Mouse (Mus musculus) spleen, adult 2 months (tissue): ENCODE data around the gene Nup107. TPM values are rescaled to one million over a fixed set of nuclear protein-coding genes. Genes with fewer than 3 reads are reported as not detected.
"Not testable (repeated sequence)": the region's sequence is repeated elsewhere in the genome, so short reads cannot be mapped to it uniquely, and the experiment has no call there.

Experiments
- DNase-seq, 2 experiments: peaks; one replicate each; pipeline versions ENCODE4 v3.0.0 to v3.0.0-alpha.2; 2012 to 2021; ENCODE audit warnings: low spot score in 2 of 2, low read depth in 1 of 2
- H3K27ac ChIP-seq: fragments of 200-500 bp; 2 replicates; pipeline ENCODE4 v1.5.1; 2012; ENCODE audit warnings: low read length, inconsistent platforms; ENCODE audit not compliant: insufficient read depth
- H3K27me3 ChIP-seq: fragments of 200-500 bp; 2 replicates; pipeline ENCODE4 v1.6.1; 2012; ENCODE audit warnings: mild to moderate bottlenecking, moderate library complexity, low read length, inconsistent platforms; ENCODE audit not compliant: control insufficient read depth, insufficient read depth
- H3K36me3 ChIP-seq: fragments of 200-500 bp; 2 replicates; pipeline ENCODE4 v1.6.1; 2012; ENCODE audit warnings: mild to moderate bottlenecking, low read length, inconsistent platforms; ENCODE audit not compliant: control insufficient read depth, insufficient read depth
- H3K4me1 ChIP-seq: fragments of 200-500 bp; 2 replicates; pipeline ENCODE4 v1.6.1; 2011; ENCODE audit warnings: inconsistent platforms; ENCODE audit not compliant: control insufficient read depth, insufficient read depth, insufficient read length
- H3K4me3 ChIP-seq: fragments of 200-500 bp; 2 replicates; pipeline ENCODE4 v1.5.1; 2011; ENCODE audit warnings: mild to moderate bottlenecking, inconsistent platforms; ENCODE audit not compliant: insufficient read depth, insufficient read length; ENCODE audit errors: extremely low read depth
- CTCF ChIP-seq: fragments of 200-500 bp; IDR thresholded peaks from 2 replicates; pipeline ENCODE4 v1.5.1; 2011; ENCODE audit warnings: mild to moderate bottlenecking, inconsistent platforms; ENCODE audit not compliant: insufficient read depth, insufficient read length, insufficient replicate concordance; ENCODE audit errors: extremely low read depth
- POLR2A ChIP-seq: fragments of 200-500 bp; IDR thresholded peaks from 2 replicates; pipeline ENCODE4 v1.6.1; 2011; ENCODE audit warnings: low read depth, low read length, inconsistent platforms
- WGBS: fragments of 180-500 bp; shearing (Covaris S2); methylation state at CpG from one replicate; pipeline ENCODE4 v1.1.7; 2018; 5-methylcytosine and 5-hydroxymethylcytosine counted together
- polyA plus RNA-seq: library from polyadenylated mRNA; depleted of rRNA; stranded (reverse); fragments of >200 nt; gene quantifications from 2 replicates; pipeline ENCODE4 v1.2.3, GENCODE M21; 2012

The Nup107 gene
- polyA plus RNA-seq, 1 experiment: 5.8 TPM

DNA sequence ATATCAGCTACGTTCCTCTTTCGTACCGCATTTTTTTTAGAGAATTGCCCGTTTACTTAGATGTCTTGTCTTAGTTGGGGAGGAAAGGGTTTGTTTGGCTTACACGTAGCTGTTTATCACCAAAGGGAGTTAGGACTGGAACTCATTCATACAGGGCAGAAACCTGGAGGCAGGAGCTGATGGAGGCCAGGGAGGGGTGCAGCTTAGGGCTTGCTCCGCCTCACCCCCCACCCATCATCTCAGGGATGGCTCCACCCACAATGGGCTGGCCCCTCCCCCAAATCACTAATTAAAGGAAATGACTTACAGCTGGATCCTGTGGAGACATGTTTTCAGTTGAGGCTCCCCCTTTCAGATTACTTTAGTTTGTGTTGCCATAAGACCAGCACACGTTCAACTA, 44.8 kb downstream of the Nup107 start:
- peaks cover 6% of the 10 kb centered on the region; the same call in 1 of the 2 replicates for H3K4me1 ChIP-seq
- TF ChIP-seq CTCF (no peak), POLR2A (no peak)
- peaks cover 9% of the 10 kb centered on the region for H3K36me3 ChIP-seq
- 77% methylated on average over 7 of the region's 7 CpGs for WGBS
- H3K27me3 ChIP-seq: no peaks in the 10 kb centered on the region
- no peak overlapping the region for H3K4me3 ChIP-seq
- no peak for DNase-seq
- peak overlapping the region; percentile 59; the same call in 1 of the 2 replicates for H3K27ac ChIP-seq

DNA sequence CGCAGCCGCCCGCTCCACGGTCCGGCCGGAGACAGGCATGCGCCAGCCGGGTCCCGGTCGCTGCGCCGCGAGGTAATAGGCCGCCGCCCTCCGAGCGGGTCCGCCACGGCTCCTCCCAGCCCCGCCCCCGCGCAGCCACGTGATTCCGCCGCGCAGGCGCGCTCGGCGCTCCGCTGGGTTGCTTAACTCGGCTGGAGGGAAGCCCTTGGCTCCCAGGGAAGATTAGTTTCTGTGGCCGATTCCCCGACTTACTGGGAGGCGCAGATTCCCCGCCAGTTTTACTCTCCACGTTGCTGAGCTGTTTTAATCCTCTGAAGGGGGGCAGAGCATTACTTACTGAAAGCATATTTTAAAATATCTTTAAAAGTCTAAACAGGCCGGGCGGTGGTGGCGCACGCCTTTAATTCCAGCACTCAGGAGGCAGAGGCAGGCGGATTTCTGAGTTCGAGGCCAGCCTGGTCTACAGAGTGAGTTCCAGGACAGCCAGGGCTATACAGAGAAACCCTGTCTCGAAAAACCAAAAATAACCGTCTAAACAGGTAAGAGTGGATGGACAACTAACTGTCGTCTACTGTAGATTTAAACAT, 46.1 kb downstream of the Nup107 start, which contains the start of gene Slc35e3:
Gene Slc35e3, minus strand, starts transcription at position 69 of the 587 bp plus-strand sequence.
- DNase-seq: peak; percentile 77 to 98
- 11% methylated on average over 46 of the region's 46 CpGs for WGBS
- peak; percentile 56 for TF ChIP-seq POLR2A
- no peak for TF ChIP-seq CTCF
- Histone ChIP-seq H3K27me3 (no peaks in the 10 kb centered on the region), H3K27ac (peak within 1 kb of the TSS; percentile 76), H3K4me1 (peaks cover 6% of the 10 kb centered on the region; the same call in 1 of the 2 replicates), H3K4me3 (peak within 1 kb of the TSS; percentile 71), H3K36me3 (peaks cover 8% of the 10 kb centered on the region)

DNA sequence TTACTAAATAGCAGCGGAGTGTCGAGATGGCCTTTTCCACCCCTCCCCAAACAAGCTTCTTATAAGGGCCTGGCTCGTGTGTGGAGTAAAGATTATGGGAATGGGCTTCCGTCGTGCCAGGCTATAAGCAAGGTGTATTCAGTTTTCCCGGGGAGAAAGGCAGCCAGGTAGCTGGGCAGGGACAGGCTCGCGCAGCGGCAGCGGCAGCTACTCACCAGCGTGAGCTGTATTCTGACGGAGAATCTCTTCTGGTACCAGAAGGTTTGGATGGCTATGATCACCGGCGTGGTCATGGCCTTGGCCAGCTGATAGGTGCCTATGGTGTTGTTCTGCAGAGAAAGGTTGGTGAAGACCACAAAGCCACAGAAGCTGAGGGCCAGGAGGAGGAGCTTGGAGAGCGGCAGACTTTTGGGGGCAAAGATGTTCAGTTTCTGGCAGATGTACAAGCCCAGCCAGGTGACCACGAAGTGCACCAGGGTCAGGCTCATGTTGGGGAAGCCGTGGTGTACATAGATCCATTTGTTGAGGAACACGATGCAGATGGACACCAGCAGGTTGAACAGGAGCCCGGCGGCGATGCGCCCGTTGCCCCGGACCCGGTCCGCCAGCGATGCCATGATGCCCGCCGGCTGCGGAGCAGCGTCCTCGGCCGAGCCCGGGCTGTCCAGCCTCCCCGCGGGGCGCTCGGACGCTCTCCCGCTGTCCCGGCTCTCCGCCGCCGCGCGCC, 46.8 kb downstream of the Nup107 start:
- WGBS: 4% methylated on average over 21 of the region's 46 CpGs
- DNase-seq: not testable (repeated sequence)

DNA sequence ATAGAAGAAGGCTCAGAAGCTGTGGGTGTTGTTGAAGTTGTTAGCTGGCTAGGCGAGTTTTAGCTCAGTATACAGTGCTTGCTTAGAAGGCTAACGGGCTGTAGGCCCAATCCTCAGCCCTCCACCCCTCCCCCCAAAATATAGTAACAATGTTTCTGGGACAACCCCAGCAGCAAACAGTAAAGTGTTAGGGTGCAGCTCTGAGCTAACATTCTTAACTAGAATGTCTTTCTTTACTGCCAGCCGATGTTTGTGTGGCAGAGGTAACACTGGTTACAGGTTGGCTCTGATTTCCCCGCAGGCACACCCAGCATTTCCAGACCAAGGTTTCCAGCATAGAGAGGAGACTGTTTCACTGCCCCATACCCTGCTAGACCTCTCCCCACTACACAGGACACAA, 48.6 kb downstream of the Nup107 start:
- Histone ChIP-seq H3K36me3 (peaks cover 6% of the 10 kb centered on the region), H3K4me3 (no peak overlapping the region), H3K4me1 (peaks cover 6% of the 10 kb centered on the region; the same call in 1 of the 2 replicates), H3K27ac (no peak overlapping the region), H3K27me3 (no peaks in the 10 kb centered on the region)
- TF ChIP-seq POLR2A: no peak
- TF ChIP-seq CTCF: no peak
- no peak for DNase-seq
- 91% methylated on average over 4 of the region's 4 CpGs for WGBS

More for the DNA sequence above, 46.8 kb downstream of the Nup107 start:
- H3K4me3 ChIP-seq: peak overlapping the region; percentile 52; the same call in 1 of the 2 replicates
- not testable (repeated sequence) for H3K4me1 ChIP-seq, H3K27me3 ChIP-seq, H3K36me3 ChIP-seq, H3K27ac ChIP-seq

DNA sequence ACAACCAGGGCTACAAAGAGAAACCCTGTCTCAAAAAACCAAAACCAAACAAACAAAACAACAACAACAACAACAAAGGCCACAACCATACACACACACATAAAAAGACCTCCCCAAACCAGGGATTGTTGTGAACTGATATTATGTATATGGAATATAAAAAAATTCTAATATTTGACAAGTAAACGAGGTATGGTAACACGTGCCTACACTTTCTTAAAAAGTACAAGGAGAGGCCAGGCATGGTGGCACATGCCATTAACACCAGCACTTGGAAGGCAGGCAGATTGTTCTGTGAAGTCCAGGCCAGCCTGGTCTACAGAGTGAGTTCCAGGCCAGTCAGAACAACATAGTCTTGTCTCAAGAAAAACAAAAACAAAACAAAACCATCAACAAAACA, 49.3 kb downstream of the Nup107 start:
- no peak for DNase-seq
- Histone ChIP-seq H3K36me3 (peaks cover 8% of the 10 kb centered on the region), H3K27ac (no peak overlapping the region), H3K4me1 (peaks cover 4% of the 10 kb centered on the region; the same call in 1 of the 2 replicates), H3K4me3 (no peak overlapping the region), H3K27me3 (no peaks in the 10 kb centered on the region)
- TF ChIP-seq POLR2A: no peak
- no peak for TF ChIP-seq CTCF
- 92% methylated on average over 2 of the region's 2 CpGs for WGBS

DNA sequence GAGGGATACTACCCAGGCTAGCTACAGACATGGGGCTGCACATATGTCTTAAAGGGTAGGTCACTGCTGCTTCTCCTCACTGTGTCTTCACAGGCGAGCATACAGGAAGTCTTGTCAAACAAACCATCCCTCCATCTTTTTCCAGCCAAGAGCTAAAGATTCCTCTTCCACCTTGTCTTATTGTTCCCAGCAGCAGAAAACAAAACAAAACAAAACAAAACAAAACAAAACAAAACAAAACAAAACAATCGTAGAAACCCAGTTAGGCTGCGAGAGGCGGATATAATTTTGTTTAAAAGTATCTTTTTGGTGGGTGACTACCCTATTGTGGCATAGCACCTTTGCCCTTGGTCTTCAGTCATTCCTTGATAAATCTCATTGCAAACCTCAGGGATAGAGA, 49.9 kb downstream of the Nup107 start:
- Histone ChIP-seq H3K36me3 (peaks cover 9% of the 10 kb centered on the region), H3K27ac (no peak overlapping the region), H3K4me1 (peaks cover 4% of the 10 kb centered on the region; the same call in 1 of the 2 replicates), H3K27me3 (no peaks in the 10 kb centered on the region), H3K4me3 (no peak overlapping the region)
- TF ChIP-seq POLR2A: no peak
- TF ChIP-seq CTCF: no peak
- WGBS: 96% methylated on average over 4 of the region's 4 CpGs
- DNase-seq: no peak
